Mouse (Mus musculus) forebrain, embryonic 14.5 days (tissue): Measurements from ENCODE around the gene Stub1. TPM values are rescaled to one million over a fixed set of nuclear protein-coding genes. Genes with fewer than 3 reads are reported as not detected.

Experiments used
- ATAC-seq: fragments of 200-750 bp; cut with Nextera tagmentation; 2 replicates; pipeline ENCODE4 v1.8.0; 2017; ENCODE audit warnings: mild to moderate bottlenecking, moderate library complexity
- DNase-seq: peaks from one replicate; pipeline ENCODE4 v3.0.0-alpha.2; 2015; ENCODE audit warnings: low spot score
- H3K27ac ChIP-seq: fragments of 300-500 bp; sonication (generic); 2 replicates; pipeline ENCODE4 v1.5.1; 2014; ENCODE audit warnings: low read depth, mild to moderate bottlenecking, control low read depth, low read length, moderate library complexity
- H3K27me3 ChIP-seq: fragments of 300-500 bp; sonication (generic); replicated peaks from 2 replicates; pipeline ENCODE4 v1.6.1; 2014; ENCODE audit warnings: low read length, control low read depth, mixed read lengths; ENCODE audit not compliant: control insufficient read depth, insufficient read depth
- H3K36me3 ChIP-seq: fragments of 300-500 bp; sonication (generic); 2 replicates; pipeline ENCODE4 v1.6.1; 2014; ENCODE audit warnings: low read length, control low read depth; ENCODE audit not compliant: control insufficient read depth, insufficient read depth
- H3K4me1 ChIP-seq: fragments of 300-500 bp; sonication (generic); 2 replicates; pipeline ENCODE4 v1.6.1; 2014; ENCODE audit warnings: antibody characterized with exemption, low read length, control low read depth; ENCODE audit not compliant: control insufficient read depth, insufficient read depth
- H3K4me2 ChIP-seq: fragments of 300-500 bp; sonication (generic); 2 replicates; pipeline ENCODE4 v1.6.1; 2014; ENCODE audit warnings: mild to moderate bottlenecking, control low read depth, low read length
- H3K4me3 ChIP-seq: fragments of 300-500 bp; sonication (generic); 2 replicates; pipeline ENCODE4 v1.5.1; 2014; ENCODE audit warnings: low read depth, low read length, control low read depth
- H3K9ac ChIP-seq: fragments of 300-500 bp; sonication (generic); 2 replicates; pipeline ENCODE4 v1.6.1; 2014; ENCODE audit warnings: mild to moderate bottlenecking, low read length, control low read depth, moderate library complexity
- H3K9me3 ChIP-seq: fragments of 300-500 bp; sonication (generic); replicated peaks from 2 replicates; pipeline ENCODE4 v1.6.1; 2016; ENCODE audit warnings: low read length, control low read depth, mixed read lengths; ENCODE audit not compliant: control insufficient read depth
- WGBS: fragments of 180-500 bp; shearing (Covaris S2); extraction: QIAGEN DNeasy Blood & Tissue Kit; methylation state at CpG from one replicate; pipeline ENCODE4 v1.1.7; 2014; 5-methylcytosine and 5-hydroxymethylcytosine counted together
- microRNA-seq: library from miRNA; unstranded; fragments of <30 nt; microRNA quantifications from one replicate; pipeline ENCODE4, GENCODE M21; 2016
- polyA plus RNA-seq: library from polyadenylated mRNA; unstranded; fragments of >200 nt; fragmentation: Nextera tagmentation; extraction: Ambion mirVana; gene quantifications from 2 replicates; pipeline ENCODE4 v1.2.1, GENCODE M21; 2014

The Stub1 gene
- polyA plus RNA-seq, 1 experiment from 2014 or later: 315 TPM

DNA sequence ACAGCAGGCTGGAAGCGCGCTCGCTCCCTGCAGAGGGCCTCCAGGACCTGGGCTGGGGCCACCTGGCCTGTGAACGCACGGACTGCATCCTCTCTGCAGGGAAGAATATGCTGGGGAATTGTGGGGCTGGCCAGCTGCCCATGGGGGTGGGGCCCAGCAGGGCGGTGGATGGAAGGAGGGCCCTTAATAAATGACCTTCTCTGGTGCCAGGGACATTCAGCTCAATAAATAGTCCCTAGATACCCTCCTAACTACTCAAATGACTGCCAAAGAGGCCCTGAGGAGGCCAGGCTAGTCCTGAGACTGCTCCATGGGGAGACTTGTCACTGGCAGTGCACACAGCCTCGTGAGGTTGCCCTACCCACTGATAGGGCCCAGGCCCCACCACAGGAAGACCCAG lies 50.1 kb downstream of the Stub1 start:
- no peak overlapping the region for H3K27ac ChIP-seq
- H3K4me2 ChIP-seq: no peak overlapping the region
- ATAC-seq (no peak), DNase-seq (no peak)
- H3K27me3 ChIP-seq: no peaks in the 10 kb centered on the region
- H3K4me3 ChIP-seq: no peak overlapping the region
- 71% methylated on average over 7 of the region's 7 CpGs for WGBS
- peaks cover 11% of the 10 kb centered on the region for H3K4me1 ChIP-seq
- no peak overlapping the region for H3K9ac ChIP-seq
- no peaks in the 10 kb centered on the region for H3K9me3 ChIP-seq
- peaks cover 56% of the 10 kb centered on the region for H3K36me3 ChIP-seq

DNA sequence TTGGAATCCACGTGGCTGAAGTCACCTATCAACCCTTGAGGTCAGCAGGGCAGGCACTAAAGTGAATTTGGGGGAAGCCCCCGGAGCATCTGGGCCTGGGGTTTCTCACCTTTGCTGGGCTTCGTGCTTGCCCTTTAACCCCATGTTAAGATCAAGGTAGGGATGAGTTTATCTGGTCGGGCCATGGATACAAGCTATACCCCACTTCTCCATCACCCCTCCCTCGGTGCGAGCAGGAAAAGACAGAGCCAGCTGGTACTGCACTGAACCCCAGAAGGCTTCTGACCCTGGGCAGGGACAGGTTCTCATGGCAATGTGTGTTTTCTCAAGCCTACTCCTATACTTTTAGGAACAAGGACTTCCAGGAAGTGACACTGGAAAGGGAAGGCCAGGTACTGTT lies 51.9 kb downstream of the Stub1 start:
- DNase-seq (no peak), ATAC-seq (no peak)
- no peaks in the 10 kb centered on the region for H3K9me3 ChIP-seq
- peaks cover 53% of the 10 kb centered on the region for H3K36me3 ChIP-seq
- H3K4me1 ChIP-seq: peaks cover 11% of the 10 kb centered on the region
- no peak overlapping the region for H3K4me2 ChIP-seq
- no peaks in the 10 kb centered on the region for H3K27me3 ChIP-seq
- H3K9ac ChIP-seq: no peak overlapping the region
- WGBS: 82% methylated on average over 6 of the region's 6 CpGs
- no peak overlapping the region for H3K4me3 ChIP-seq
- H3K27ac ChIP-seq: no peak overlapping the region

Small RNA genes lying within 50 kb of the gene (microRNA-seq; reads per million reads assigned to microRNA genes)
- gene Mir3082: 0.40 reads per million
- gene Mir6966: not detected

Other genes with a start within 250 kb of the Stub1 start
- gene Gng13, start 116.2 kb downstream of the Stub1 start, polyA plus RNA-seq: 2.7 and 7.8 TPM in 2 replicates
- 7.1 and 8.6 TPM in 2 replicates for gene Chtf18, start 106.0 kb downstream of the Stub1 start, polyA plus RNA-seq
- 26.6 and 28.9 TPM in 2 replicates for gene Rpusd1, start 105.7 kb downstream of the Stub1 start, polyA plus RNA-seq
- gene Mslnl, start 97.4 kb downstream of the Stub1 start, polyA plus RNA-seq: not detected in 2 replicates
- gene Msln, start 79.0 kb downstream of the Stub1 start, polyA plus RNA-seq: 0.14 and 0.48 TPM in 2 replicates
- gene Narfl, start 59.6 kb downstream of the Stub1 start, polyA plus RNA-seq: 30.2 and 32.0 TPM in 2 replicates
- 106 and 130 TPM in 2 replicates for gene Haghl, start 47.7 kb downstream of the Stub1 start, polyA plus RNA-seq
- gene Ccdc78, start 46.8 kb downstream of the Stub1 start, polyA plus RNA-seq: 0.14 TPM in 1 of 2 replicates, not detected in the other
- 72.6 and 82.3 TPM in 2 replicates for gene Fam173a, start 40.5 kb downstream of the Stub1 start, polyA plus RNA-seq
- gene AC134908.4, start 37.7 kb downstream of the Stub1 start, polyA plus RNA-seq: 0.57 and 0.88 TPM in 2 replicates
- gene Metrn, start 36.3 kb downstream of the Stub1 start, polyA plus RNA-seq: 8.4 and 9.8 TPM in 2 replicates
- gene Fbxl16, start 24.3 kb downstream of the Stub1 start, polyA plus RNA-seq: 14.0 and 17.6 TPM in 2 replicates
- 33.3 and 37.4 TPM in 2 replicates for gene Wdr24, start 9.8 kb downstream of the Stub1 start, polyA plus RNA-seq
- 56.6 and 56.9 TPM in 2 replicates for gene Jmjd8, start 4.5 kb downstream of the Stub1 start, polyA plus RNA-seq
- gene Rhbdl1, start 3.9 kb upstream of the Stub1 start, polyA plus RNA-seq: 33.6 and 35.4 TPM in 2 replicates
- 5.1 and 6.2 TPM in 2 replicates for gene Gm20683, start 8.4 kb upstream of the Stub1 start, polyA plus RNA-seq
- gene Rhot2, start 11.4 kb upstream of the Stub1 start, polyA plus RNA-seq: 9.6 and 11.3 TPM in 2 replicates
- gene Wdr90, start 28.1 kb upstream of the Stub1 start, polyA plus RNA-seq: 11.6 and 12.2 TPM in 2 replicates
- 15.9 and 17.0 TPM in 2 replicates for gene Mcrip2, start 35.4 kb upstream of the Stub1 start, polyA plus RNA-seq
- gene Mettl26, start 41.7 kb upstream of the Stub1 start, polyA plus RNA-seq: 60.5 and 66.0 TPM in 2 replicates
- gene Wfikkn1, start 47.5 kb upstream of the Stub1 start, polyA plus RNA-seq: 0.36 and 0.47 TPM in 2 replicates
- gene Rab40c, start 86.3 kb upstream of the Stub1 start, polyA plus RNA-seq: 31.6 and 33.3 TPM in 2 replicates
- gene Pigq, start 111.5 kb upstream of the Stub1 start, polyA plus RNA-seq: 49.5 and 52.6 TPM in 2 replicates
- not detected in 2 replicates for gene Nhlrc4, start 111.6 kb upstream of the Stub1 start, polyA plus RNA-seq
- 0.18 TPM in 1 of 2 replicates, not detected in the other for gene A930017K11Rik, start 119.2 kb upstream of the Stub1 start, polyA plus RNA-seq
- gene Capn15, start 152.4 kb upstream of the Stub1 start, polyA plus RNA-seq: 17.0 and 20.3 TPM in 2 replicates
- gene Rab11fip3, start 236.2 kb upstream of the Stub1 start, polyA plus RNA-seq: 15.2 and 20.5 TPM in 2 replicates